Mouse (Mus musculus): ENCODE results near the gene Klra3. TPM values are rescaled to one million over a fixed set of nuclear protein-coding genes. Genes with fewer than 3 reads are reported as not detected.
"Not testable (repeated sequence)": the region's sequence is repeated elsewhere in the genome, so short reads cannot be mapped to it uniquely, and the experiment has no call there.

Klra3 gene
- total RNA-seq (2021) = not detected
- long read RNA-seq, experiment 1 = 0 reads
- long read RNA-seq, experiment 2 = 0 reads

DNA sequence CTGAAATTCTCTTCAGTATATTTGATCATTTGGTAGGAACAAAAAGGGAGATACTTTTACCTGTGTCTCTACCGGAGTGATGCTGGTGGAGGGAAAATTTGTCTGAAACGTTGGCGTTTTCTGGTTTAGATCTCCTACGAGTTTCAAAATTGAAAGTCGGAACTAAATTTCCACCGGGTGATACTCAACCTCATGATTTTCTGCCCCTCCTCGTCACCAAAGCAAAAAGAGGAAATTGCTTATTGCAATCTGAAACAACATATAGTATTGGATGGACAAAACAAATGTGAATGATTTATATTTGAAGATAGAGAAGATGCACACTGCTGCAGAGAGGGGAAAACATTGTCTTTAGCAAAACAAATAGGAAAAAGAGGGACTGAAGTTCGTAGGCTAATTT is at the start of gene Klra3:
Gene Klra3, minus strand, starts transcription at position 164 of the 400 bp plus-strand sequence.
- DNase-seq = no peak

DNA sequence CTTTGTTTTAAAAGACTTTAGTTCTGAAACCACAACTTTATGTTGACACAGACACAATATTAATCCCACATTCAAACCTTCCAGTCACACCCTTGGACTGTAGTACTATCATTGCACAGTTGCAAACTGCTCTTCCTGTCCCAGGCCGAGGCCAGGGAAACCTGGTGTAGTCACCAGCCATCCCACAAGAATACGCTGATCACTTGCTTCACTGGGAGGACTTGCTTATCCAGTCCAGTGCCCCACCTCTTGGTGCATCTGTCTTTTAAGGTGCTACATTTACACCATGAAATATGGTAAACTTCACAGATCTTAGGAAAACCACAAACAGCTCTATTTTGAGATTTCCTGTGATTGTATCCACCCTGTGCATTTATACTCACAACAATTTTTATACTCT is 49.4 kb upstream of the Klra3 start, which contains the start of gene Klra1:
Gene Klra1, minus strand, starts transcription at position 125 of the 400 bp plus-strand sequence.
- no peak for DNase-seq

GRCm38 (mm10) chr6:130385803-130386202 is 48.4 kb upstream of the Klra3 start:
- no peak for DNase-seq

- DNase-seq = no peak
These were observed 45.0 kb upstream of the Klra3 start for GRCm38 (mm10) chr6:130382375-130382774.

DNA sequence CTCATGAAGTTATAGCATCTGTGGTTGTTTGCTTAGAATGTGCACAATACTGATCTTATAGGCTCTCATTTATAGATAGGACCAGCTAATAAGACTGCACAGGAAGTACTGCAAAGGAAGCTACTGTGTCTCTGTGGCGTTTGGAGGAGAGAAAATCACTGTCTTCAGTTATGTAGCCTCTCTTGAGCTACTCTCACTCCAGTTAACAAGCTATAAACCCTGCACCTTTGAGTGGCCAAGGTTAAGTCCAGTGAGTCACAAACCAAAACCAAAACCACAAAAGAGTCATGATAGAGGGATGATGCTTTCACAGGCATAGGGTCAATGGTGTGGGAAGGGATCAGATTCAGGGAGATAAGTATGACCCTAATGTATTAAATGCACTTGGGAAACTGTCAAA is 8.0 kb upstream of the Klra3 start:
- not testable (repeated sequence) for DNase-seq

DNA sequence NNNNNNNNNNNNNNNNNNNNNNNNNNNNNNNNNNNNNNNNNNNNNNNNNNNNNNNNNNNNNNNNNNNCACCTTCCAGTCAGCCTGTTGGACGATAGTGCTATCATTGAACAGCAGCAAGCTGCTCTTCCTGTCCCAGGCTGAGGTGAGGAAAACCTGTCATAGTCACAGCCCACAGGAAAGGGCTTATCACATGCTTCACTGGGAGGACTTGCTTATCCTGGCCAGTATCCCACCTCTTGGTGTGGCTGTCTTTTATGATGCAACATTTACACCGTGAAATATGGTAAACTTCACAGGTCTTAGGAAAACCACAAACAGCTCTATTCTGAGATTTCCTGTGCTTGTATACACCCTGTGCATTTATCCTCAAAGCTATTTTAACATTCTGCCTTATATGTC is 4.6 kb upstream of the Klra3 start:
- not testable (repeated sequence) for DNase-seq

DNA sequence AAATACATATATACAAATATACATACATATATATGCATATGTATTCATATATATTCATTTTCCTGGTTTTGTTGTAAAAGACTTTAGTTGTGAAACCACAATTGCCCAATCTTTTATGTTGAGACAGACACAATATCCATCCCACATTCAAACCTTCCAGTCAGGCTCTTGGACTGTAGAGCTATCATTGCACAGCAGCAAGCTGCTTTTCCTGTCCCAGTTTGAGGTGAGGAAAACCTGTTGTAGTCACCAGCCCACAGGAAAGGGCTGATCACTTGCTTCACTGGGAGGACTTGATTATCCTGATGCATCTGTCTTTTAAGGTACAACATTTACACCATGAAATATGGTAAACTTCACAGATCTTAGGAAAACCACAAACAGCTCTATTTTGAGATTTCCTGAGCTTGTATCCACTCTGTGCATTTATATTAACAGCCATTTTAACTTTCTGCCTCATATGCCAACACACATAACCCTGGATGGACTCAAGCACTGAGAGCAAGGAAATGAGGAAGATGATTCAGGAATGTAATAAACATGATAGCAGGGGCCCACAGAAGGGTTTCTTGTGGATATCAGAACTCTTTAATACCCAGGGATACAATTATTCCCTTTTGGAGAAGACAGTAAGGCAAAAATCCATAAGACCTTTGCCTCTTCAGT is 49.3 kb downstream of the Klra3 start:
- DNase-seq = no peak

- not testable (repeated sequence) for DNase-seq
These were observed 55.5 kb downstream of the Klra3 start, which contains the start of gene Klra10 for GRCm38 (mm10) chr6:130281828-130282227. Klra10 (minus strand) TSS chr6:130281928.

Other genes with a start within 250 kb of the Klra3 start
- gene Klra8, start 207.7 kb downstream of the Klra3 start, total RNA-seq (2021) = not detected
- gene Klra9, start 144.5 kb downstream of the Klra3 start, total RNA-seq (2021) = not detected
- not detected for gene Klra7, start 104.3 kb downstream of the Klra3 start, total RNA-seq (2021)
- gene Klra10, start 55.6 kb downstream of the Klra3 start, total RNA-seq (2021) = not detected
- gene Klra1, start 49.3 kb upstream of the Klra3 start, total RNA-seq (2021) = not detected

Data from adrenal gland, postnatal 10 days (tissue).